Mouse (Mus musculus): Measurements from ENCODE around the gene Tbck.
A peak's percentile ranks its signal among the peaks of the same experiment; 100 is the strongest.

The Tbck gene

GRCm38 (mm10) chr3:132835118-132835794 lies 151.3 kb downstream of the Tbck start:
- DNase-seq: no peak

- no peak for DNase-seq
These were observed 153.2 kb downstream of the Tbck start for GRCm38 (mm10) chr3:132837134-132837533.

DNA sequence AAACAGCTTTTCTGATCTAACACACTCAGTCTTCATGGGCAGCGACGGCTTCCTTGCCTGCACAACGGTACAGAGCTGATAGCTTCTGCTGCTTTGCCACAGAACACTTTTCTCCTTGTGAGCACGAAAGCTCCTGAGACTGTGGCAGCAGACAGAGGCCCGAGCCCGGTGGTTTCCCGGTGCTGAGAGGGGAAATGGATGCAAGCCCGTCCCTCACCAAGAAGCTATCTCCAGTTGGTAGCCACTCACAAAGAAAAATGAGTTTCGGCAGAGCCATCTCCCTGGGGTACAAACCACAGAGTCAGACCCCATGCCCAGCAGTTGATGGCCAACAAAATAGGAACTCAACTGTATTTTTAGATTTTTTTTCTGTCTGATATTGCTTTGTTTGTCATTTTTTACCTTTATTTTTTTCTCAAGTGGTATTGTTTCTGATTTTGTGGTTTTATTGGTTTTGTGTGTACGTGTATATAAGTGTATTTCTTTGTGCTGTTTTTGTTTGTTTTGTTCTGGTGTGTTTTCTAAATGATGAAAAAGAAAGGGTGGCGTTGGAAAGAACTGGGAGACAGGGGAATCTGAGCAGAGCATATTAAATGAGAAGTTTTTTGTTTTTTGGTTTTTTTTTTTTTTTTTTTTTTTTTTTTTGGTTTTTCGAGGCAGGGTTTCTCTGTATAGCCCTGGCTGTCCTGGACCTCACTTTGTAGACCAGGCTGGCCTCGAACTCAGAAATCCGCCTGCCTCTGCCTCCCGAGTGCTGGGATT lies 154.9 kb downstream of the Tbck start:
- DNase-seq: no peak

GRCm38 (mm10) chr3:132839516-132839915 lies 155.6 kb downstream of the Tbck start:
- DNase-seq: no peak

GRCm38 (mm10) chr3:132842676-132843075 lies 158.7 kb downstream of the Tbck start:
- DNase-seq: no peak

- no peak for DNase-seq
These were observed 165.7 kb downstream of the Tbck start for GRCm38 (mm10) chr3:132849669-132850068.

DNA sequence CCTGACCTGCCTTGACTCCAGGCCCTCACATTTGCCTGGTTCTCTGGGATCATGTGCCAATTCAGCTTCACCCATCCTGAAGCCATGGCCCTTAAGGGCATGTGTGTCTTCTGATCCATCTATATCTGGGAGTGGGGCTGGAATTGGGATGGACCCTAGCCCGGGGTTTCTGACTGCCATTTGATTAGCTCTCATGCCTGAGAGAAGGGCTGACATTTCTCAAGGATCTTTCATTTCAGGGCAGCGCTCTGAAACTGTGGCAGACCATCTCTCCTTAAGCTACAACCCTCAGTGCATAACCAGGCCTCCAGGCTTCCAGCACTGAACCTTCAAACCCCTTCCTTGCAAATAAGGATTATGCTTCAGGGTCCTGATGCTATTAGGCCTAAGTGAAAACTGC lies 166.5 kb downstream of the Tbck start:
- DNase-seq: no peak

GRCm38 (mm10) chr3:132851417-132851816 lies 167.5 kb downstream of the Tbck start:
- DNase-seq: no peak

DNA sequence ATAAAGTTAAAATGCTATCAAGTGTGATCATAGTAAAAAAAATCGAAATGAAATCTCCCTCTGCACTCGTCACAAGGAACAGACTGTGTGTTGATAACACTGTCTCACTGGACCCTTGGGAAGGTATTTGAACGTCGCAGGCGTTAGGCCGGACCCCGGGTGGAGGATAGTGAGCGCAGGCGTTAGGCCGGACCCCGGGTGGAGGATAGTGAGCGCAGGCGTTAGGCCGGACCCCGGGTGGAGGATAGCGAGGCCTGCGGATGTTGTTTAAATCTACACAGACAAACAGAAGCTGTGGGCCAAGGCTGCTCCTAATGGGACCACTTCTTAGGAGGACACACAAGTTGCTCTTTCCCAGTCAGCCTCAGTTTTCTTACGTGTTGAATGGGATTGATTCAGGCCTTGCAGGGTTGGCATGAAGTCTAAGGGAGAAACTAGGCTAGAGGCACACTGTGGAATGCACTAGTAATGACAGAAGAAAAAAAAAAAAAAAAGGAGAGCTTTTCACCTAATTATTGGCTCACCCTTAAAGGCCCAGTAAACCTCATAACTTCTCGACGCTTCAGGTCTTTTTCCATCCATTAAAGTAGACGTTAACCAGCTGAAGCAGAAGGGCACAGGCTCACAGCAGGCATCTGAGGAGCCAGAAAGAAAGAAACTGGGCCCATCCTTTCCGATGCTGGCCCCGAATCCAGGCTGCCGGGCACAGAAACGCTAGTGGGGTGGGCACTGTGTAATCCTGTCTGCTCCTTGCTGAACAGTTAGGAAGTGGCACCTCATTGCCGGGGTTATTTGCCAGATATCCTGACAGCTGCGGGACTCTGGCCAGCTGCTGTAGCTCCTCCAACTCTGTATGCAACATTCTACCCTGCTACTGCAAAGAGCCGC lies 168.1 kb downstream of the Tbck start:
- DNase-seq: no peak

DNA sequence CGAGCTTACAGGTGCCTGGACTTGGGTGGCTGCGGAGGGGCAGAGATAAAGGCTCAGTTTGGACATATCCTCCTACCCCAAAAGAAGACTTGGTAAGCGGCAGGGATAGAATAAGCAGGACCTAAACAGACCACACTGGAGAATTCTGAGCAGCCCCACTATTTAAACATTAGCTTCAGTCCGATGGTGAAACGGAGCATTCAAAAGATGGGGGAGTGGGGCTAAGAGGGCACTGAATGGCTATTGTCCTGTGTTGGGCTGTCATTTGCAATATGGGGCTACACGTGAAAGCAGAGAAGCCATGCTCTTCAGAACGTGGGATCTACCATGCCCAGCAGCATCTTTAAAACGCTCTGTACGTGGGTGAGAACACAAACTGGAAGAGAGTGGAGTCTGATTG lies 170.3 kb downstream of the Tbck start:
- DNase-seq: no peak

DNA sequence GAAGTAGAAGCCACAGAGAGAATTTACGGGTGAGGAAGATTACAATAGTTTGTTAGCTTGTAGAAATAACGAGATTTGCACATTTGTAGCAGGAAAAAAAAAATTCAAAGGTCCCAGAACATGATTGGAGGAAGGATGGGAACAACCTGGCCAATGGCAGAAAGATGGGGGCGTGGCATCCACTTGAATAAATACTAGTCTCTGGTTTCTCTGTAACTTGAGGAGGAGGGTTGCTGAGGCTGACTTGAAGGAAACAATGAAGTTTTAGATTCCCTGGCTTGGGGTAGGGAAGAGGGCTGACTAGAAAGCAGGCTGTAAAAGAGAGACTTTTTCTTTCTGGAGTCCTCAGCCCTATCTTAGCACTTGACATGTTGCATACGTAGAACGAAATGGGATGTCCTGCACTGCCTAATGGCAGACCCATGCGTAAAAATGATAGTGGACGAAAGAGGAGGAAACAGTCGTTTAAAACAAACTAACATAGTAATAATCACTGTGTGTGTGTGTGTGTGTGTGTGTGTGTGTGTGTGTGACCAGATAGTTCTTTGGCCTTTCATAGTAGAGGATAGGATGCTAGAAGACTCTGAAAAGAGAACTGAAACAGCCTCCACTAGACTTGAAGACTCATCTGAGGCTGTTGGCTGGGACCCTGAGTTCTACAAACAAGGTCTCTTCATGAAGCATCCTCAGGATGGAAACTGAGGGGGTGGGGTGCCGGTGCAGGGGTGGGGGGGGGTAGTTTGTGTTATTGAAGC lies 171.7 kb downstream of the Tbck start:
- no peak for DNase-seq

DNA sequence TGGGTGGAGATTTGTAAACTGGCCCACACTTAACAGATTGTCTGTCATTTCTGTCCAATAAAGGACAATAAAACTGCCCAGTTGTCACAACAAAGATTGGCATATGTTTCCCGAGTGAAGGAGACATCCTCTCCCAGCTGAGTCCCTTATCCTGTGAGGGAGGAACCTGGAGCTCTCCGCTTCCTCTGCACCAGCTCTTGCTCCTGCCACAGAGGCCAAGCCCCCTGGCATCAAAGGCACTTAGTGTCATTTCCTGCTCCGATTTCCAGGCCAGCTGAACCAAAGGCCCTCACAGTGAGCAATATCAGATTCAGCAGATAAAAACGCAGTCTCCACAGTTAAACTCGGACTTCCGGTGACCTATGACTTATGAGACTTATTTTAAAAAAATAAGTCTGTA lies 172.7 kb downstream of the Tbck start:
- no peak for DNase-seq

GRCm38 (mm10) chr3:132858849-132859248 lies 174.9 kb downstream of the Tbck start:
- peak; percentile 10 for DNase-seq

DNA sequence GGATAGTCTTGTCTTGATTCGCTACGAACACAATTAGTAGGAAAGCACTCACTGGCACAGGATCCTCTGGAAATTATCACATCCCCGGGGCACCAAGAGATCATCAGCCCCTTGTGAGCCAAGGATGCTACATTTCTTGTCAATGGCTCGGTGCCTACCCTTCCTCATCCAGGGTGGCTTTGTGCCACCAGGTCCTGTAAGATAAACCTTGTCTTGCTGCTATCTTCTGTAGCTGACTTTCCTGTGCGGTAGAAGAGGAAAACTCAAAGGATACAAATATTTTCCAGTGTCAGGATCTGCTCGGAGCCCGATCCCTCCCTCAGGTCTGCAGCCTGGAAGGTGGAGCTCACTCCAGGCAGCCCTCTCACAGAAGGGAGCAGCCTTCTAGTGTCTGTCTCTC lies 175.6 kb downstream of the Tbck start:
- DNase-seq: no peak

- no peak for DNase-seq
These were observed 176.9 kb downstream of the Tbck start for GRCm38 (mm10) chr3:132860796-132861195.

- no peak for DNase-seq
These were observed 179.9 kb downstream of the Tbck start for GRCm38 (mm10) chr3:132863843-132864242.

DNA sequence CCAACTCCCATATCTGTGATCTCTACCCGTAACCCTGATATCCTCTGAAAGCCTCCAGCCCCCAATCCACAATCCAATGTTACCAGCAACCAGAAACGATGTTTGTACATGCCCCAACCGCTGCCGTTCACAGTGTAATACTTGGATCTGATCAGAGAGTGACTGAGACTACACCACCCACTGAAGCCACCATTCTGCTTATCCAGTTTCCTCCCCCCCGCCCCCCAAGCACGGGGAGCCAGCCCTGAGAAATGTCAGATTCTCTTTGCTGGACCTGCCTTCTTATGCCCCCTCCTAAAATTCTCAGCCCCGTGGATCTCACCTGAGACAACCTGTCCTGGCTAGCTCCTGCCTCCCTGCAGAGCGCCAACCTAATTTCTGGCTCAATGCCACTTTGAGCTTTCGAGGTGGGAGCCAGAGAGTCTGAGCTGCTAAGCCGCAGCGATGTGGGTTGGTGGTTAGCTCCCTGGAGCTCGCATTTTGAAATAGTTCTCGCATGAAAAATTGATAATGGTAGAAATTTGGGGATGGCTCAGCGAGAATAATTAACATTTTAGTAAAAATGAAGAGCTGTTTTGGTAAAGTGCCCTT lies 180.5 kb downstream of the Tbck start:
- no peak for DNase-seq

DNA sequence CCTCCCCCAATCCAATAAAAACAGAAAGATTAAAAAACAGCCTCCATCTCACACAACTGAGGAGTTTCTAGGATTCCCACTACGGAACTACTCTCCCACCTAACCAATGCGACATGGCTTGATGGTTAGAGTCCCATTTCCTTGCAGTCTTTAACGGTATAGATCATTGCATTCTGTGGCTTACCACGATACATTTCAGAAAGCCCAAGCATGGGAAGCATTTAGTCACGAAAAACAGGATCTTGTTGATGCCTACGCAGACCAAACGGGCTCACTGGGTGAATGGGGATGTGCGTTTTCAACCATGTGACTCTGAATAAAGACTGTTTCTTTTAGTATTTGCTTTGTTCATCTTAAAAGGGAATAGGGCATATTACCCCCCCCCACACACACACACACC lies 181.0 kb downstream of the Tbck start:
- no peak for DNase-seq

- DNase-seq: no peak
These were observed 181.7 kb downstream of the Tbck start for GRCm38 (mm10) chr3:132865596-132865995.

- DNase-seq: no peak
These were observed 183.0 kb downstream of the Tbck start for GRCm38 (mm10) chr3:132866984-132867383.

GRCm38 (mm10) chr3:132868838-132869237 lies 184.9 kb downstream of the Tbck start:
- no peak for DNase-seq

DNA sequence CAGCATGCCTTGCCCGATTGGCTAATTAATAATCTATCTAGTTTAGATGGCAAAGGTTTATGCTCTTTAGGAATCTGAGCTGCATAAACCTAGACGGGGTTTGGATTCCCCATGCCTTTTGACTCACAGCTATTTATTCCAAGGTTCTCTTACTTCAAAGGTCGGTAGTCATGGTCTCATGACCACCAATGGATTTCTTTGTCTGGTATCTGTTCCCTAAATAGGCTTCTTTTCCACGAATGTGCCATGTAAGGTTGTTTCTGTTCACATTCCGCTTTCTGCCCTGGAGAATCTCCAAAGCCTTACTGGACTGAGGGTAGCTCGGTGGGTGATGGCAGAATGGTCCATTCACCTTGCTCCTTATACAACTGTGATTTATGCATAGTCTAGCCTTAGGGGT lies 186.1 kb downstream of the Tbck start:
- DNase-seq: no peak
